Mouse (Mus musculus) heart, adult 2 months (tissue): ENCODE measurements at regions not wholly inside any gene's neighbourhood (a gene's known extent, or its start where the extent isn't known, plus 50 kb on each side); places are given as distances from the start of the nearest gene placed in this dataset.

Source experiments
- DNase-seq, 2 experiments: peaks; one replicate each; pipeline ENCODE4 v3.0.0; 2021
- H3K27ac ChIP-seq: fragments of 200-600 bp; 2 replicates; pipeline ENCODE4 v1.8.1; 2022
- H3K27me3 ChIP-seq: fragments of 200-500 bp; 2 replicates; pipeline ENCODE4 v1.6.1; 2012; ENCODE audit warnings: mild to moderate bottlenecking, low read length, inconsistent platforms, mixed read lengths; ENCODE audit not compliant: control insufficient read depth, insufficient read depth
- H3K36me3 ChIP-seq: fragments of 200-500 bp; 2 replicates; pipeline ENCODE4 v1.6.1; 2012; ENCODE audit warnings: low read length, inconsistent platforms; ENCODE audit not compliant: control insufficient read depth, insufficient read depth
- H3K4me1 ChIP-seq: fragments of 200-500 bp; 2 replicates; pipeline ENCODE4 v1.6.1; 2011; ENCODE audit warnings: low read length; ENCODE audit not compliant: control insufficient read depth, insufficient read depth
- H3K4me3 ChIP-seq: fragments of 200-600 bp; 2 replicates; pipeline ENCODE4 v1.8.1; 2022
- H3K79me2 ChIP-seq: fragments of 200-500 bp; replicated peaks from 2 replicates; pipeline ENCODE4 v1.6.1; 2012; ENCODE audit warnings: mild to moderate bottlenecking, inconsistent platforms, low read length, moderate library complexity, mixed read lengths; ENCODE audit not compliant: control insufficient read depth, insufficient read depth
- H3K9ac ChIP-seq: fragments of 200-500 bp; 2 replicates; pipeline ENCODE4 v1.6.1; 2012; ENCODE audit warnings: low read depth, mild to moderate bottlenecking, control low read depth, inconsistent platforms, low read length, mixed read lengths
- CTCF ChIP-seq: fragments of 200-600 bp; IDR thresholded peaks from 2 replicates; pipeline ENCODE4 v1.8.1; 2022; ENCODE audit warnings: antibody characterized with exemption, mild to moderate bottlenecking, moderate library complexity
- EP300 ChIP-seq: fragments of 200-500 bp; IDR thresholded peaks from 2 replicates; pipeline ENCODE4 v1.6.1; 2011; ENCODE audit warnings: low read depth, low read length, control low read depth; ENCODE audit not compliant: insufficient read depth
- POLR2A ChIP-seq: fragments of 200-500 bp; IDR thresholded peaks from 2 replicates; pipeline ENCODE4 v1.6.1; 2011; ENCODE audit warnings: mild to moderate bottlenecking, low read depth, low read length, control low read depth; ENCODE audit not compliant: insufficient read depth
- WGBS: fragments of 180-500 bp; shearing (Covaris S2); methylation state at CpG from one replicate; pipeline ENCODE4 v1.1.7; 2018; 5-methylcytosine and 5-hydroxymethylcytosine counted together
- intact Hi-C: fragments of 180-260 bp; cut with DNase I; formaldehyde crosslinking; loops from one replicate; pipeline ENCODE4 v1.15.1; 2025

DNA sequence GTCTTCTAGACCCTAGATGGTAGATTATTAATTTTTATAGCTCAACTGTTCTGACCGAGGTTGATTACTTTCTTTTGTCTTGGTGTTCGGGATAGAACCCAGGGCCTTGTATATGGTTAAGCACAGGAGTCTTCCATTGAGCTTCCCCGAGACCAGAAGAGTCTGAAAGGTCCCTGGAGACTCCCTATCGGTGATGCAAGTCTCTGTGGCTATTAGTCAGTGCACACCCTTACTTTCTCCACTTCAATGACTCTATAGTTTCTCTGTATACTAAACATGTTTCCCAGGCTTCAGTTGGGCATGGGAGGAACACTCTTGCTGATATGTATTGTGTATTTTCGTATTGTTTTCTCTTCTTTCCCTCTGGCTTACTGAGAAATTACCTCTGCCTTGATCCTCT, 623.8 kb upstream of the Igfbp3 start:
- Histone ChIP-seq H3K36me3 (no peaks in the 10 kb centered on the region), H3K27ac (no peak overlapping the region), H3K79me2 (no peaks in the 10 kb centered on the region), H3K27me3 (no peaks in the 10 kb centered on the region), H3K9ac (no peak overlapping the region), H3K4me1 (peaks cover 6% of the 10 kb centered on the region), H3K4me3 (no peak overlapping the region)
- 73% methylated on average over 5 of the region's 5 CpGs for WGBS
- DNase-seq = no peak
- TF ChIP-seq CTCF (no peak), POLR2A (no peak)
- intact Hi-C loops = loop anchor here (10.0 kb wide), 3 partner anchors 333 to 623 kb away; partner anchors contain the start of gene Igfbp3

DNA sequence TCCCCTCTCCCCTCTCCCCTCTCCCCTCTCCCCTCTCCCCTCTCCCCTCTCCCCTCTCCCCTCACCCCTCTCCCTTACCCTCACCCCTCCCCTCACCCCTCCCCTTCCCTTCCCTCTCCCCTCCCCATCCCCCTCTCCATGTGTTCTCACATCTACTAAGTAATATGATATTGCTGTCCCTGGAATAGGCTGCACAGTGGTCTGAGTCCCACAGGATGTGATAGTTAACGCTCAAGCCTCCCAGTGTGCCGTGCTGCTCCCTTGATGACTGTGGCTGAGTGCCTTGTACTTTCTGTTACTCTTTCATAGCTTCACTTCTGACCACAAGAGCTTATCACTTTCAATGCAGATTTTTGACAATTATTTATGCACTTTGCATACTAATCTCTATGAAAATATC, 620.4 kb upstream of the Igfbp3 start:
- WGBS = 26% methylated on average over 2 of the region's 2 CpGs
- TF ChIP-seq POLR2A (no peak), CTCF (no peak), EP300 (no peak)

DNA sequence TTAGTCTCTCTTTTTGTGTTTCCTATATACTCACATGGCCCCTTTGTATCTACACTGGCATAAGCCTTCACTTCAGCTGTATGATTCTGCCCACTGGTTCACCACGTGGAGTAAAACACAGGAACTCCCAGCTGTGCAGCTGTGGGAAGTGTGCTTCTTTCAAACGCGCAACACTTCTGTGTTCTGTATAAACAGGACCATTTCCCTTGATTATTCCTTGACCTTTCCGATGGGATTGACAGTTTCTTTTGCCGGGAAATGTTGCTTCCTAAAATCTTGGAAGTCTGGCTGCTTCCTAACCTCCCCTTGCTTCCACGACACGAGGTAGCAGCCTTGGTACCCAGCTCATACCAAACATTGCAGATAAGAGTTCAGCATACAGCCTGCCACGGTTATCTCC, 618.7 kb upstream of the Igfbp3 start:
- H3K4me1 ChIP-seq = peaks cover 2% of the 10 kb centered on the region
- no peaks in the 10 kb centered on the region for H3K36me3 ChIP-seq
- H3K4me3 ChIP-seq = no peak overlapping the region
- no peak overlapping the region for H3K27ac ChIP-seq
- no peaks in the 10 kb centered on the region for H3K27me3 ChIP-seq
- DNase-seq = no peak
- WGBS = 20% methylated on average over 8 of the region's 8 CpGs
- TF ChIP-seq CTCF (no peak), POLR2A (no peak), EP300 (no peak)
- H3K79me2 ChIP-seq = no peaks in the 10 kb centered on the region
- intact Hi-C loops = loop anchor here (10.0 kb wide), 3 partner anchors 328 to 618 kb away; partner anchors contain the start of gene Igfbp3
- H3K9ac ChIP-seq = no peak overlapping the region

More for the DNA sequence above, 620.4 kb upstream of the Igfbp3 start:
- Histone ChIP-seq H3K4me3 (no peak overlapping the region), H3K9ac (no peak overlapping the region), H3K27me3 (no peaks in the 10 kb centered on the region), H3K27ac (no peak overlapping the region), H3K79me2 (no peaks in the 10 kb centered on the region), H3K4me1 (peaks cover 6% of the 10 kb centered on the region), H3K36me3 (no peaks in the 10 kb centered on the region)
- DNase-seq = no peak
- intact Hi-C loops = loop anchor here (10.0 kb wide), 3 partner anchors 329 to 619 kb away; partner anchors contain the start of gene Igfbp3

DNA sequence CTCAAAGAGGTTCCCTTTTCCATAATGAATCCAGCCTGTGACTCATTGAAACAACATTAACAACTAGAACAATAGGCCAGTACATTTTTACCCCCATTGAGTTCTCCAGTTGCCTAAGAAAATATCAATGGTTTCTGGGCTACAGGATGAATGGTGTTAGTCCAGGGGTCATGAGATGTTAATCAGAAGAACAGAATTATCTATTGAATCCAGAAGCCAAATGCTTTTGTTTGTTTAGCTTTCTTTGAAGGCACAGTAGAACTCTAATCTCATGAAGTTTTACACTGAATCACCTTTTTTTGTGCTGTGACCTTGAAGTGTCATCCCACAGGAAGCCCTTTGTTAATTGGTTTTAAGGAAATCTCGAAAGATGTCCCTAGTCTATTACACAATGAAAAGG, 616.0 kb upstream of the Igfbp3 start:
- Histone ChIP-seq H3K27me3 (no peaks in the 10 kb centered on the region), H3K9ac (no peak overlapping the region), H3K36me3 (no peaks in the 10 kb centered on the region), H3K4me3 (no peak overlapping the region), H3K4me1 (peaks cover 2% of the 10 kb centered on the region), H3K79me2 (no peaks in the 10 kb centered on the region), H3K27ac (no peak overlapping the region)
- intact Hi-C loops = loop anchor here (10.0 kb wide), 3 partner anchors 325 to 615 kb away; partner anchors contain the start of gene Igfbp3
- no peak for TF ChIP-seq EP300
- TF ChIP-seq CTCF = no peak
- no peak for TF ChIP-seq POLR2A
- no peak for DNase-seq
- 36% methylated on average over 1 of the region's 1 CpGs for WGBS

DNA sequence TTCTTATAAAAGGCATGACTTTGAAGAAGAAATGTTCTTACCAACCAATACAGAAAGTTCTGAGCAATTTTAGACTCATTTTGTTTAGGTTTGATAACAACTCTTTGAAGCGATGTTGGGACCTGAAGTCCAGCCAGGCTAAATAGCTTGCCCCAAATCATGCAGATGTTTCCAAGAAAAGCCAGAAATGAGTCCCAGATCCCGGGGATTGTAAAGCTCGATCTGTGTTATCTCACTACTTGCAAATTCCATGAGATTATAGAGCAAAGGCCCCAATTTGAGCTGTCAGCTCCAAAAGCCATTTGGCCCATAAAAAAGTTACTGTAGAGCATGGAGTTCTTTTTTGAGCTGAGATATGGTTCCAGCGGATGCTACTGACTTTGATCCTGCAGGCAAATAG, 614.3 kb upstream of the Igfbp3 start:
- Histone ChIP-seq H3K27ac (no peak overlapping the region), H3K27me3 (no peaks in the 10 kb centered on the region), H3K79me2 (no peaks in the 10 kb centered on the region), H3K36me3 (no peaks in the 10 kb centered on the region), H3K9ac (no peak overlapping the region), H3K4me1 (peaks cover 2% of the 10 kb centered on the region), H3K4me3 (no peak overlapping the region)
- intact Hi-C loops = no loop called here
- no peak for TF ChIP-seq POLR2A
- no peak for TF ChIP-seq EP300
- no peak for TF ChIP-seq CTCF
- WGBS = 51% methylated on average over 4 of the region's 4 CpGs
- DNase-seq = no peak

DNA sequence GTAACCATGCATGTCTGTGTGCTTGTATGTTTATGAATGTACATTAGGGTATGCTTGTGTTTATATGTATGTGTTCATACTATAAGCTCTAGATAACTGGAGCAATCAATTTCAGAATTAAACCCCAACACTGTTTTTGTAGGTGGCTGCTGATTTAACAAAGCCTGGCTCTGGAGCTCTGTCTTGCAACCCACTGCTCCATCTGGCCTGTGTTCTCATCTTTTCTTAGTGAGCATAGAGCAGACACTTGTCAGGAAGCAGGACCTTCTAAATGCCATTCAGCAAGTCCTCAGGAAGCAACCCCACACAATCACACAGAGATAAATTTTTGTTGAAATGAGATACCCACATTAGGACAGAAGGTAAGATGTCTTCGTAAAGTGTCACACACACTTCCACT, 613.7 kb upstream of the Igfbp3 start:
- intact Hi-C loops = no loop called here
- Histone ChIP-seq H3K36me3 (no peaks in the 10 kb centered on the region), H3K27ac (no peak overlapping the region), H3K4me1 (no peaks in the 10 kb centered on the region), H3K4me3 (no peak overlapping the region), H3K79me2 (no peaks in the 10 kb centered on the region), H3K27me3 (no peaks in the 10 kb centered on the region), H3K9ac (no peak overlapping the region)
- DNase-seq = no peak
- WGBS = 58% methylated on average over 1 of the region's 1 CpGs
- no peak for TF ChIP-seq EP300
- no peak for TF ChIP-seq CTCF
